In genomic region chr11:64468737-64469136, GRCm38 (mm10) we compare ENCODE assay signal across 14 mouse cellular contexts. TPM values are rescaled to one million over a fixed set of nuclear protein-coding genes. Genes with fewer than 3 reads are reported as not detected.
A peak's percentile ranks its signal among the peaks of the same experiment; 100 is the strongest.
DNase-seq lines count a peak whose midpoint lies in the region; TF ChIP-seq lines count a peak whose summit lies in the region.
"Had no signal": no experiment of that assay in that cellular context is flagged by ENCODE, and none has a peak within 500 bp of the region (broad histone marks: within the 10 kb centered on the region; RNA-seq: fewer than 3 reads in every experiment).

No protein-coding gene starts in this region.

- no peak for TF ChIP-seq POLR2A in lung, adult 2 months (IDR thresholded peaks at IDR 0.05; ENCODE audit: borderline replicate concordance, extremely low read depth, low read depth, low read length)

- peak; percentile 13 for DNase-seq in gastrocnemius, postnatal 14 days
- DNase-seq in gastrocnemius, adult 8-10 months (ENCODE audit: low spot score in 2 of 2) = no peak
- peak; percentile 69 for DNase-seq in lung, postnatal 10 days
- DNase-seq in lung, adult 2 months = no peak
- peak; percentile 41 to 44 for DNase-seq in adrenal gland, postnatal 36 days
- peak; percentile 32 for DNase-seq in skeletal muscle tissue, adult 2 months (ENCODE audit: low read depth, low spot score)
- DNase-seq in layer of hippocampus, adult 9-11 months = no peak
- no peak for DNase-seq in left cerebral cortex, postnatal 36 days (ENCODE audit: low spot score in 2 of 2)
- DNase-seq: cerebellum, adult 18-20 months; kidney, adult 2 months; thymus, postnatal 14 days had no signal

- H3K4me3 ChIP-seq in lung, adult 2 months (replicated peaks; ENCODE audit: extremely low read depth, low read depth, low read length) = no peak overlapping the region
- H3K4me3 ChIP-seq: midbrain, embryonic 10.5 days; neural tube, embryonic 12.5 days had no signal

- TF ChIP-seq CTCF in lung, adult 2 months (IDR thresholded peaks at IDR 0.05; ENCODE audit: insufficient read depth, low read length) = no peak

- 33% methylated on average over 4 of the region's 4 CpGs for WGBS in lung, adult 2 months

- intact Hi-C loops in gastrocnemius, postnatal 14 days (cut with DNase I; ENCODE audit: low total_unique reads) = loop anchor here (10.0 kb wide), 1 partner anchor 246 kb away; no protein-coding TSS in a partner anchor
- intact Hi-C loops in left cerebral cortex, postnatal 36 days (cut with DNase I) = no loop called here

- no peaks in the 10 kb centered on the region for H3K4me1 ChIP-seq in lung, adult 2 months (ENCODE audit: control insufficient read depth, insufficient read depth, low read length)
- H3K4me1 ChIP-seq: midbrain, embryonic 10.5 days had no signal

RNA-seq across cellular contexts. Expression of gene F930015N05Rik, which starts 32.3 kb away (rescaled TPM):
- not detected for total RNA-seq in gastrocnemius, postnatal 14 days (2021)
- total RNA-seq in gastrocnemius, adult 8-10 months (2022) = not detected
- polyA plus RNA-seq in lung, adult 2 months (2012; rRNA removed) = 0.32 and 0.69 TPM in 2 replicates
- total RNA-seq in adrenal gland, postnatal 36 days (2021) = not detected
- under 1 TPM; 0.79 to 0.91 TPM for total RNA-seq in left cerebral cortex, postnatal 36 days (2021)
- polyA plus RNA-seq: CD4-positive, CD25-positive, alpha-beta regulatory T cell, adult 4 months had no signal

RNA-seq across cellular contexts. Expression of gene Hs3st3a1, which starts 33.6 kb away (rescaled TPM):
- under 1 TPM; 0.35 to 0.51 TPM for total RNA-seq in gastrocnemius, postnatal 14 days (2021)
- total RNA-seq in gastrocnemius, adult 8-10 months (2022) = under 1 TPM; 0.19 to 0.38 (median 0.24) TPM
- 0.84 and 1.5 TPM in 2 replicates for polyA plus RNA-seq in lung, adult 2 months (2012; rRNA removed)
- under 1 TPM; 0.23 to 0.30 TPM for total RNA-seq in adrenal gland, postnatal 36 days (2021)
- total RNA-seq in left cerebral cortex, postnatal 36 days (2021) = 1 to 10 TPM; 1.0 TPM
- polyA plus RNA-seq: CD4-positive, CD25-positive, alpha-beta regulatory T cell, adult 4 months had no signal

Comparison
In these comparisons a context has a peak if more than half of its experiments do, and no peak if none do; other contexts are left out.
1. DNase-seq: peak in gastrocnemius, postnatal 14 days (single experiment), lung, postnatal 10 days (single experiment), adrenal gland, postnatal 36 days (2 of 2) and skeletal muscle tissue, adult 2 months (single experiment); none in gastrocnemius, adult 8-10 months (0 of 2), lung, adult 2 months (single experiment), layer of hippocampus, adult 9-11 months (single experiment) and left cerebral cortex, postnatal 36 days (0 of 2).